Mouse (Mus musculus): Measurements from ENCODE around the gene Nrf1.

Nrf1 gene

DNA sequence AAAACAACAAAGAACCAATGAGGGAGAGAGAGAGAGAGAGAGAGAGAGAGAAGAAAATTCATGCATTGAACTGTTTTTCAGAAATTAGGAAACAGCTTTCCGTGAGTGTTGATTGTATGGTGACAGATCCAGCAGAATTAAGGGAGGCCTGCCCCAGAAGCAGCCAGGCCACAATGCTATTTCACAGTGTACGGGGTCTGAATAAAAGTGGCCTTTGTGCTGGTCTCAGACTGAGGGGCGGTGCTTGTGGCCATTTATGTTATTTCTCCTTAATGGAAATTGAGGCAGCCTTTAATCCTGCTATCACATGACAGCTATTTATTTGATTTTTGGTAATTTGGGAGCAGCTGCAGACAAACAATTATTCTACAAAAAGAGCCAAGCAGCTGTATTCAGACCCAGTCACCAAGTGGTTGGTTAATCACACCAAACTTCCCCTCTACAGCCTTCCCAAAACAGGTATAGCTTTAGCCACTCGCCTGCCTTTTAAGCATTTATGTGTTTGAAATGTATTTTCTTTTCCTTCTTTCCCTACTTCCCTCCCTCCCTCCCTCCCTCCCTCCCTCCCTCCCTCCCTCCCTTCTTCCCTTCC is 31.2 kb downstream of the Nrf1 start:
- DNase-seq (ENCODE audit: low spot score): no peak

- no peak for DNase-seq (ENCODE audit: low spot score)
Observed at GRCm38 (mm10) chr6:30081339-30081738, 33.6 kb downstream of the Nrf1 start.

- no peak for DNase-seq (ENCODE audit: low spot score)
Observed at GRCm38 (mm10) chr6:30083307-30083706, 35.5 kb downstream of the Nrf1 start.

DNA sequence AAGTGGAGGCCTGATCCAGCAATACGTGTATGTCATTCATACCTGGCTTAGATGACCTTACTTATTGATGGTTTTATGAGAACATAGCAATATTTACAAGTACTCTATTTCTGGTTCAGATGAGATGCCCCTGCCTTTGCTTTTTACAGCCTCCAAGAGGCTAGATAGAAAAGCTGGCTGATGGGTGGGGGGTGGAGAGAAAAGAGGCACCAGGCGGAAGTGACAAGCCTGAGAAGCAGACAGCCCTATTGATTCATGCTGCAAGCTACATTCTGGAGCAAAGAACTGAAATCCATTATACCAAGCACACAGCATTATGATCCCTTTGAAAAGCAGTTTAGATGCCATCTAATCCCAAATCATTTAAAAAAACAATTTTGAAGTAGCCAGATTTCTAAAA is 37.6 kb downstream of the Nrf1 start:
- no peak for DNase-seq (ENCODE audit: low spot score)

GRCm38 (mm10) chr6:30091221-30091620 is 43.4 kb downstream of the Nrf1 start:
- DNase-seq (ENCODE audit: low spot score): no peak

DNA sequence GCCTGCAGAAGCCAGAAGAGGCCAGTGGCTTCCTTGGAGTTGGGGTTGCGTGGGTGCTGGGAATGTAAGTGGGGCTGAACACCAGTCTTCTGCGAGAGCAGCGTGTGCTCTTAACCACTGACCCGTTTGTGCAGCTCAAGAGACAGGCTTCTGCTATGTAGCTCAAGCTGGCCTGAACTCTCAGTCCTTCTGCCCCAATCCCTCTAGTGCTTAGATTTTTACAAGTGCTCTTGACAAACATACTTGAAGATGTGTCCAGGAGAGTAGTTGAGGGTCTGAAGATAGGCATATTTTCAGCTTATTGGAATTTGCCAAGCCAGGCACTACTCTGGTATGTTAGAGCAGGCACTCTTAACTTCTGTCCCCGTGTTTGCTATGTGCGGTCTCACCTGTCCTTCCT is 45.0 kb downstream of the Nrf1 start:
- no peak for DNase-seq (ENCODE audit: low spot score)

DNA sequence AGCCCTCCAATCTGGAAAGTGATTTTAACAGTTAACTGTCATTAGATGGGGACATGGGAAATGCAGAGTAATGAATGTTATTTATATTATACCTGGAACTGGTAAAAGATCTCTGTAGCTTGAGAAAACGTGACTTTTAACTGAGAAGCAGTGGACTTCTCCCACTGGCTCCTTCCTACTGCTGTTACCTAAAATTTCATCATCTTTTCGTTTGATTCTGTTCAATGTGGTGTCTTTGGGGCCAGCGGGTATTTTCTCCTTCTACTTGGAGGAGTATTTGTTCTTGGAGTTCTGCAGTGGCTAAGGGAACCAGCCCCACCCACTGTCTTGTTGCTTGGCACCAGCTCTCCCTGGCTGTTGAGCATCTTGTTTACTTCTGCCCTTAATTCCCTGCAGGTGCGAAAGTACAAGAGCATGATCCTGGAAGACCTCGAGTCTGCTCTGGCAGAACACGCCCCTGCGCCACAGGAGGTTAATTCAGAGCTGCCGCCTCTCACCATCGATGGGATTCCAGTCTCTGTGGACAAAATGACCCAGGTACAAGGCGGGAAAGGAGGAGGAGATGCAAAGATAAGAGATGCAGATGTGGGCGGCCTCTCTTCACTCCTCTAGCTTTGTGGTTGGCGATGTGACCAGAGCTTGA is 54.1 kb downstream of the Nrf1 start:
- DNase-seq (ENCODE audit: low spot score): no peak

DNA sequence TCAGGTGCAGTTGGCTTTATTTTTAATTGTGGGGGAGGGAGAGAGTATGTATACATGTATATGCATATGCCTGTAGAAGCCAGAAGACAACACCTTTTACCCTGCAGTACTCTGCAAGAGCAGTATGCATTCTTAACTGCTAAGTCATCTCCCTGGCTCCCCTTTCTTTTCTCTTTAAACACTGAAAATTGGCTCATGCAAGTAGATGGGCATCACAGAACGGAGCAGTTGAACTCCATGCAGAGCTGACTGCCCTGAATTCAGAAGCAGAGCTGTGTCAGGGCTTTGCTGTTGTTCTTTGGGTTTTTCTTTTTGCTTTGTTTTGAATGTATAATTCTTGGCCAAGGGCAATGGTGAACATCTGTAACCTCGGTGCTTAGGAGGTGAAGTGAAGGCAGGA is 58.3 kb downstream of the Nrf1 start:
- DNase-seq (ENCODE audit: low spot score): no peak

DNA sequence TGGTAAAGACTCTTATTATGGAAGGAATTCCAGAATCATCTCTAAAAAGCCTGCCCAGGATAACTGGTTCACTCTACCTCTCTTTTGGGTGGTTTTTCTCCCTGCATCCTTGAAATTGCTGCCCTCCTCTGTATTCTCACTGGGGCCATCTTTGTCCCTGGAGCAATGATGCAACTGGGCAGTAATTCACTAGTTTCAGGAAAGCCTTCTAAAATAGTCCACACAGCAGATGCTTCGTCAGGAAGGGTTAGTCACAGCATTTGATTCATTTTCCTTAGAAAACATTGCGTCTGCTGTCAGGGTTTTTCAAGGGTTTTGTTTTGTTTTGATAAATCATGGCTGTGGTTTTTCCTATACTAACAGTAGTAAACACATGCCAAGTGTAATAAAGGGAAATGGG is 59.7 kb downstream of the Nrf1 start:
- no peak for DNase-seq (ENCODE audit: low spot score)

GRCm38 (mm10) chr6:30109820-30110502 is 62.2 kb downstream of the Nrf1 start:
- no peak for DNase-seq (ENCODE audit: low spot score)

DNA sequence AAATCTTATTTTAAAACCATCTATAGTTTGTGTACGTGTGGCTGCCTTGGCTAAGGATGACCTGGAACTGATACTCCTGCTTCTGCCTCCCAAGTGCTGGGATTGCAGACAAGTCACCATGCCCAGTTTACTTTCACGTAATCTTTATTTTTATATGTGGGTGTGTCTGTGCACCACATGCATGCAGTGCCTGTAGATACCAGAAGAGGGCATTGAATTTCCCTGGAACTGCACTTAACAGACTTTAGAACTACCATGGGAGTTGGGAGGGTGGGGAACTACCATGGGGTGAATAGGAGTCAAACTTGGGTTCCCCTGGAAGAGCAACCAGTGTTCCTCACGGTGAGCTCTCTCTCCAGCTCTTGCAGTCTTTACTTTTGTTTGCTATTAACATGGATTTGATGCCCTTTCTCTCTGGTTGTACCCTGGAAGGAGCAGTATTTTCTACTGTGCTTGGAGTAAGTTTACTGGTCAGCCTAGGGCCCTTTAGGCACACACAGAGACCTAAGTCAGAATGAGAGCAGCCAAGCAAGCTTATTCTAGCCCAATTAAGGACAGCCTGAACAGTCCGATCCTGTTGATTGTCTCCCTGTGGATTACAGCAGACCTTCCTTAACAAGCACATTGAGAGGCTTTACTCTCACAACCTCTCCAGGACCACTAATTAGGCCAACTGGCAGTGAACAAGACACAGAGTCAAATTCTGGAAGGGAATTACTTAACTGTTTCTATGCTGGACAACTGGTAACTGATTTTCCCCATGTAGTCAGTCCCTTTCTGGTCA is 64.8 kb downstream of the Nrf1 start:
- no peak for DNase-seq (ENCODE audit: low spot score)

DNA sequence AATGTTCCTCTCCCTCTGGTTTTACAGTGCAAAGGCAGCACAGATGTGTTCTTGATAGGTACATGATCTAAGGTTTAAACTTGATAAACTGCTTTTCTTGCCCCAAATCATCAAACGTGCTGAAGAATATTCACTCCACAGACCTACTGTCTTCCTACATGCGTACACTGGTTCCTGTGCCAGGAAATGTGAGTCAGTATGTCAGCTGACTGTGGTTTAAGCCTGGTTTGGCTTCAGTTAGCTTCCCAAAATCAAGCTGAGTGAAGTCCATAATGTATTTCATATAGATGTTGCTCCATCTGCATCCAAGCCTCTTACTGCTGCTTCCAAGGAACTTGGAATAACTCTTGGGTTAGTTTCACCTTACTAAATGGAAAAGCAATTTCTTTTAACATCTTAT is 66.3 kb downstream of the Nrf1 start:
- DNase-seq (ENCODE audit: low spot score): no peak

GRCm38 (mm10) chr6:30121152-30121551 is 73.4 kb downstream of the Nrf1 start:
- DNase-seq (ENCODE audit: low spot score): no peak

DNA sequence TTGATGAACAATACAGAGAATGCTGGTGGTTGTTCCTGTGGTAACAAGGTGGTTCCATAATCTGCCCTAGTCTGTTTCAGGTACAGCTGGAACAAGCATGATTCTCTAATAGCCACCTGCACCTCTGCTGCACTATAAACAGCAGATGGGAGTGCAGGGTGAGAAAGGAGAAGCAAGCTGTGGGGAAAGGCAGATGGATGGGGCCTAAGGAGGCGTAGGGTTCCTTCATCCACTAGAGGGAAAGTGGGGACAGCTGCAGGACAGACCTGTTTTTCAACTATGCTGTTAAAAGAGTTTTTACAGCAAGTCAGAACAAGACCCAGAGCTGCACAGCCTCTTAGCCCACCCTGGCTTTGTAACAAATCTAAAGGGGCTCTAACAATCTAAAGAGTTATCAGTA is 73.8 kb downstream of the Nrf1 start:
- no peak for DNase-seq (ENCODE audit: low spot score)

DNA sequence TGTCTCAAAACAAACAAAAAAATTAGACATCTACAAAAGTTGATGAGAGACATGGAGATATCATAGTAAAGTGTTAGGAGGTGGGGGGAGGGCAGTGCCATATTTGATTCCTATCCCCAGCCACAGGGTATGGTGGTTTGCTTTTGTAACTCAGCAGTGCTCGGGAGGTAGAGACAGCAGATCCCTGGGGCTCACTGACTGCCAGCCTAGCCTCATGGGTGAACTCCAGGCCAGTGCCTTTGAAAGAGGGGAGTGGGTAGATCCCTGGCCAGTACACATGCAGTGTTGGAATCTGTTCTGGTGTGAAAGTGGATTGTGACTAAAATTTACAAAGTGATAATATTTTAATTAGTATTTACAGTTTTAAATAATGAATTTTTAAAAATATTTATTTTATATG is 75.6 kb downstream of the Nrf1 start:
- DNase-seq (ENCODE audit: low spot score): no peak

DNA sequence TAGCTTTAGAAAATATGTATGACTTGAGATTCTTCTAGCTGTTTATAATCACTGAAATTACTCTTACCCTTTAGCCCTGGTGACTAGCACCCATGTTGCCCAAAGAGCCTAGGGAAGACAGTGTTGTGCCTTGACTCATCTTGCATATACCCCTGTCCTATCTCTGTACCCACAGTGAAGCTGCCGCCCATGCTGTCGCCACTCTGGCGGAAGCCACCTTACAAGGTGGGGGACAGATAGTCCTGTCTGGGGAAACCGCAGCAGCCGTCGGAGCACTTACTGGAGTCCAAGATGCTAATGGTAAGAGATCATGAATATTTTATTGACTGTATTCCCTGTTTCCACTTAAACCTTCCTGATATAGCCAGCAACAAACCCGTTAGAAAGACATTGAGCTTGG is 78.3 kb downstream of the Nrf1 start:
- no peak for DNase-seq (ENCODE audit: low spot score)

GRCm38 (mm10) chr6:30126766-30127165 is 79.0 kb downstream of the Nrf1 start:
- no peak for DNase-seq (ENCODE audit: low spot score)

DNA sequence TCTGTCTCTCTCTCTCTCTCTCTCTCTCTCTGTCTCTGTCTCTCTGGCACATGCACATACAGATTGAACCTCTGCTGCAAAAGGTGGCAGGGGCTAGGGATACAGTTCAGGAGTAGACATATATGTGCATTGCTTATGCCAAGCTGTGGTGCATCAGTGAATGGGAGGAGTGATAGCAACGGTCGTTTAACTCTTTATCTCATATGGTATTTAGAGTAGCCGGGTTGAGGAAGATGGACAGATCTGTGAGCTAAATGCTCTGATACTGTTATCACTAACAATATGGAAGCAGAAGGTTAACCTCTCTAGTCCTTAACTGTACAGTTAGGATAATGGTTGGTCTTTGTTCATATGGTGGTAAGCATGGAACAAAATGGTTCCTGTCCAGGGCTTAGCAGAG is 84.6 kb downstream of the Nrf1 start:
- no peak for DNase-seq (ENCODE audit: low spot score)

GRCm38 (mm10) chr6:30135590-30135989 is 87.8 kb downstream of the Nrf1 start:
- DNase-seq (ENCODE audit: low spot score): no peak

GRCm38 (mm10) chr6:30137227-30137626 is 89.4 kb downstream of the Nrf1 start:
- DNase-seq (ENCODE audit: low spot score): no peak

DNA sequence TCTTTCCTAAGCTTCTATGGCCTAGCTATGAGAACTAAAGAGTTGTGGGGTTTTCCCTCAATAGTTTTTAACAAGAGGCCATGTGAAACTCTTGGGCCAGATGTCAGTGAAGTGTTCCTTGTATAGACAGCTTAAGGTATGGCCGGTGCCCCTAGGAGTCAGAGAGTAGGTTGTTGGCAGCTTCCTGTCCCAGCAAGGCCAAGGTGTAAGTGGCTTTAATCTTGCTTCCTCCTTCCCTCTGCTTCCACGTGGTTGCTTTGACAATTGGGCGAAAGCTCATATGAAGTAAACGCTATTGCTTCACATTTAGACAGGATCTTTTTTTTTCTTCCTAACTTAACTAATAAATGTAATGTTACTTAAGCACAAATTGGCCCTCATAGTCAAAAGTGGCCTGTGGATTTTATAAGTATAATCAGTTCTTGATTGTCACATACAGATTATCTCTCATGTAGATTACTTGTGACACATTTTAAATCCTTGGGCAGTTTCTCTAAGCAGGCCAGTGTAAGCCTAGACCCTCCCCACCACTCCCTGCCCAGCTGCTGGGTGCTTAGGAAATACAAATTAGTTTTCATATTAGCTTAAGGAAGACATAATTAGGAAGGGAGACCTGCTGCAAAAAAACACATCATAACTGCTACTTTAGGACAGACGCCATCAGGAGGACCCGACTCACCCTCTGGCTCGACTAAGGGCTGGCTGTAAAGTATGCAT is 91.7 kb downstream of the Nrf1 start:
- no peak for DNase-seq (ENCODE audit: low spot score)

- DNase-seq (ENCODE audit: low spot score): no peak
Observed at GRCm38 (mm10) chr6:30143263-30143662, 95.5 kb downstream of the Nrf1 start.
